8 mouse cellular contexts compared by ENCODE assay signal in the genomic region with DNA sequence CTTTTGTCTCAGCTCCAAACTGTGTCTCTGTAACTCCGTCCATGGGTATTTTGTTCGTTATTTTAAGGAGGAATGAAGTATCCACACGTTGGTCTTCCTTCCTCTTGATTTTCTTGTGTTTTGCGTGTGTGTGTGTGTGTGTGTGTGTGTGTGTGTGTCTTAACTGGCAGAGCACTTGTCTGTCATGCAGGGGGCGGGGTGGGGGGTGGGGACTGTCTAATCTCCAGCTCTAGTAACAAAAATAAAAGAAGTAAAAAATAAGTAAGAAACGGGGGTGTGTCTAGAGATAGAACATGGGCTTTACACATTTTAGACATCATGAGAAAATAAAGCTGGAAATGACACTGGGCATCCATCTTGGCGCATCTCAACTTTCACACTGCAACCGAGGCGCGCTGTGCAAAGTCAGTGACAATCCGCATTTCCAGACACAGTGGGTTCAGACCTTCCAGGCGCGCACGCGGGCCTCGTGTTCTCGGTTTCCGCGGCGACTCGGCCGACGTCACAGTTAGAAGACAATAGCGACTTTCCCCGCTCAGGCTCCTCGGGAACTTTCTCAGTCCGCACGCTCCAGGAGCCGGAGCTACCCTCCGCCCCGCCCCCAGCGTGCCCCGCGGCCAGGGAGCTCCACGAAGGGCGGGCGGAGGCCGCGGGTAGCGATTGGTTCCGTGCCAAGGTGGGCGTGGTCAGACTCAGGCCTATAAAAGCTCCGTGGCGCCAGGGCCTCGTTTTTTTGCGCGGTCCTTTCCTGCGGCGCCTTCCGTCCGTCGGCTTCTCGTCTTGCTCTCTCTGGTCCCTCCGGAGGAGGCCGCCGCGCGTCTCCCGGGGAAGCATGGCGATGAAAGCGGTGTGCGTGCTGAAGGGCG. TPM values are rescaled to one million over a fixed set of nuclear protein-coding genes. Genes with fewer than 3 reads are reported as not detected.
DNase-seq lines count a peak whose midpoint lies in the region; ATAC-seq and TF ChIP-seq lines count a peak whose summit lies in the region.

TSS of gene Sod1 (plus strand) at position 729 of the 866 bp plus-strand sequence.

- H3K4me1 ChIP-seq in ES-Bruce4 (ENCODE audit: control insufficient read depth, insufficient read depth, low read length): peaks cover 6% of the 10 kb centered on the region
- H3K4me1 ChIP-seq in forebrain, embryonic 14.5 days (ENCODE audit: control insufficient read depth, insufficient read depth, low read length): peaks cover 19% of the 10 kb centered on the region
- peaks cover 32% of the 10 kb centered on the region for H3K4me1 ChIP-seq in neural tube, embryonic 15.5 days

- WGBS in forebrain, embryonic 14.5 days: 1% methylated on average over 63 of the region's 63 CpGs
- WGBS in neural tube, embryonic 15.5 days: 2% methylated on average over 63 of the region's 63 CpGs

- ATAC-seq in cerebellum, adult (ENCODE audit: insufficient number of reproducible peaks, low FRiP score, low TSS enrichment): peak; percentile 68
- peak; percentile 95 for ATAC-seq in forebrain, embryonic 14.5 days
- peak; percentile 93 for ATAC-seq in neural tube, embryonic 15.5 days (ENCODE audit: low FRiP score)

- peak; percentile 4; the same call in 1 of the 2 replicates for TF ChIP-seq EP300 in ES-Bruce4 (IDR thresholded peaks at IDR 0.05; ENCODE audit: insufficient read depth, low read depth, low read length)

- H3K9me3 ChIP-seq in ES-Bruce4 (replicated peaks; ENCODE audit: control insufficient read depth, insufficient read depth, low read length, poor library complexity, severe bottlenecking): no peaks in the 10 kb centered on the region
- no peaks in the 10 kb centered on the region for H3K9me3 ChIP-seq in forebrain, embryonic 14.5 days (replicated peaks; ENCODE audit: control insufficient read depth, low read length)
- no peaks in the 10 kb centered on the region for H3K9me3 ChIP-seq in neural tube, embryonic 15.5 days (replicated peaks)

- H3K4me3 ChIP-seq in ES-Bruce4 (ENCODE audit: low read depth, low read length): peak within 1 kb of the TSS; percentile 94
- peak within 1 kb of the TSS; percentile 90 for H3K4me3 ChIP-seq in forebrain, embryonic 14.5 days (ENCODE audit: low read depth, low read length)
- peak within 1 kb of the TSS; percentile 82 for H3K4me3 ChIP-seq in neural tube, embryonic 15.5 days (replicated peaks)

- peak; percentile 82 for TF ChIP-seq POLR2A in ES-Bruce4 (IDR thresholded peaks at IDR 0.05; ENCODE audit: insufficient read depth, low read length)

- no peak for TF ChIP-seq CTCF in ES-Bruce4 (IDR thresholded peaks at IDR 0.05; ENCODE audit: low read depth, low read length)

- peak within 1 kb of the TSS; percentile 84 for H3K9ac ChIP-seq in ES-Bruce4 (ENCODE audit: low read depth, poor library complexity, severe bottlenecking)
- peak within 1 kb of the TSS; percentile 95 for H3K9ac ChIP-seq in forebrain, embryonic 14.5 days (ENCODE audit: low read length)
- H3K9ac ChIP-seq in neural tube, embryonic 15.5 days (replicated peaks): peak within 1 kb of the TSS; percentile 98

- peak within 1 kb of the TSS; percentile 62 for H3K4me2 ChIP-seq in forebrain, embryonic 14.5 days (ENCODE audit: low read length)
- peak within 1 kb of the TSS; percentile 75 for H3K4me2 ChIP-seq in neural tube, embryonic 15.5 days

- H3K36me3 ChIP-seq in ES-Bruce4 (ENCODE audit: control insufficient read depth, insufficient read depth, low read length, poor library complexity, severe bottlenecking): peaks cover 23% of the 10 kb centered on the region
- peaks cover 17% of the 10 kb centered on the region for H3K36me3 ChIP-seq in forebrain, embryonic 14.5 days (ENCODE audit: control insufficient read depth, insufficient read depth, low read length)
- peaks cover 13% of the 10 kb centered on the region for H3K36me3 ChIP-seq in neural tube, embryonic 15.5 days

- H3K27me3 ChIP-seq in ES-Bruce4 (ENCODE audit: control insufficient read depth, insufficient read depth, low read length, poor library complexity, severe bottlenecking): no peaks in the 10 kb centered on the region
- H3K27me3 ChIP-seq in forebrain, embryonic 14.5 days (replicated peaks; ENCODE audit: control insufficient read depth, insufficient read depth, low read length): no peaks in the 10 kb centered on the region
- no peaks in the 10 kb centered on the region for H3K27me3 ChIP-seq in neural tube, embryonic 15.5 days (replicated peaks)

- peak; percentile 95 for DNase-seq in forebrain, embryonic 14.5 days (ENCODE audit: low spot score)
- peak; percentile 97 to 99 for DNase-seq in heart, postnatal 14 days
- peak; percentile 92 for DNase-seq in layer of hippocampus, adult 11-12 months (ENCODE audit: low spot score)
- DNase-seq in lung, adult 18-20 months: peak; percentile 96 to 97
- DNase-seq in testis, postnatal 14 days (ENCODE audit: low spot score): peak; percentile 95

- H3K27ac ChIP-seq in ES-Bruce4 (ENCODE audit: insufficient read depth, low read length): peak within 1 kb of the TSS; percentile 73
- peak within 1 kb of the TSS; percentile 87 for H3K27ac ChIP-seq in forebrain, embryonic 14.5 days (ENCODE audit: low read depth, low read length)
- H3K27ac ChIP-seq in neural tube, embryonic 15.5 days (replicated peaks): peak within 1 kb of the TSS; percentile 95

- intact Hi-C loops in heart, postnatal 14 days (cut with DNase I): loop anchor here (2.0 kb wide), 1 partner anchor 63 kb away; no protein-coding TSS in a partner anchor

RNA-seq across cellular contexts. Expression of gene Sod1, which starts in this region (rescaled TPM):
- polyA plus RNA-seq in ES-Bruce4 (2011; ENCODE audit: insufficient read depth, insufficient read length, low read depth, missing spikeins): 797 and 822 TPM in 2 replicates
- polyA plus RNA-seq in forebrain, embryonic 14.5 days (2014; fragmentation: Nextera tagmentation; extraction: Ambion mirVana): 879 and 1,044 TPM in 2 replicates
- total RNA-seq in heart, postnatal 14 days (2021): 100 to 1,000 TPM; 463 to 497 TPM
- polyA plus RNA-seq in neural tube, embryonic 15.5 days (2015; fragmentation: Nextera tagmentation; extraction: Ambion mirVana): 998 TPM in 2 replicates

Comparison
In these comparisons a context has a peak if more than half of its experiments do, and no peak if none do; other contexts are left out.
1. Peak in every context shown above with its lines: DNase-seq, ATAC-seq, H3K4me3 ChIP-seq and H3K27ac ChIP-seq.